Mouse (Mus musculus) embryonic fibroblast, embryonic 13.5 days (primary cell): ENCODE results near the gene Dock8. TPM values are rescaled to one million over a fixed set of nuclear protein-coding genes. Genes with fewer than 3 reads are reported as not detected.

Source experiments
- H3K27ac ChIP-seq: 2 replicates; pipeline ENCODE4 v1.5.1; 2012; ENCODE audit warnings: low read length, control low read depth, inconsistent platforms; ENCODE audit not compliant: insufficient read depth
- H3K4me1 ChIP-seq: 2 replicates; pipeline ENCODE4 v1.6.1; 2011; ENCODE audit warnings: low read length; ENCODE audit not compliant: control insufficient read depth, insufficient read depth
- H3K4me3 ChIP-seq: 2 replicates; pipeline ENCODE4 v1.5.1; 2011; ENCODE audit warnings: mild to moderate bottlenecking, control low read depth, low read length; ENCODE audit not compliant: insufficient read depth
- CTCF ChIP-seq: IDR thresholded peaks from 2 replicates; pipeline ENCODE4 v1.5.1; 2011; ENCODE audit warnings: mild to moderate bottlenecking, control low read depth, low read length, moderate library complexity, borderline replicate concordance; ENCODE audit not compliant: insufficient read depth
- POLR2A ChIP-seq: IDR thresholded peaks from 2 replicates; pipeline ENCODE4 v1.6.1; 2011; ENCODE audit warnings: low read depth, mild to moderate bottlenecking, control low read depth, low read length, moderate library complexity
- polyA plus RNA-seq: library from polyadenylated mRNA; stranded (reverse); fragments of >200 nt; gene quantifications from 2 replicates; pipeline ENCODE4 v1.2.4, GENCODE M21; 2011; ENCODE audit warnings: low read depth; ENCODE audit not compliant: missing spikeins, insufficient read length

Dock8 gene
- polyA plus RNA-seq, 1 experiment: 0.44 TPM

GRCm38 (mm10) chr19:25162270-25162669 lies 162.9 kb downstream of the Dock8 start:
- H3K27ac ChIP-seq: no peak overlapping the region
- TF ChIP-seq CTCF: no peak
- no peak overlapping the region for H3K4me3 ChIP-seq
- no peaks in the 10 kb centered on the region for H3K4me1 ChIP-seq

- H3K27ac ChIP-seq: no peak overlapping the region
- no peak overlapping the region for H3K4me3 ChIP-seq
- TF ChIP-seq CTCF (no peak), POLR2A (no peak)
- H3K4me1 ChIP-seq: no peaks in the 10 kb centered on the region
Measured at GRCm38 (mm10) chr19:25163426-25163825, 164.1 kb downstream of the Dock8 start.

GRCm38 (mm10) chr19:25166412-25166811 lies 167.1 kb downstream of the Dock8 start:
- no peak for TF ChIP-seq CTCF
- no peak for TF ChIP-seq POLR2A
- Histone ChIP-seq H3K27ac (no peak overlapping the region), H3K4me1 (no peaks in the 10 kb centered on the region), H3K4me3 (no peak overlapping the region)

- Histone ChIP-seq H3K4me3 (no peak overlapping the region), H3K27ac (no peak overlapping the region), H3K4me1 (0 out of 2 replicates have a peak, but pooled peaks cover 2% of the 10 kb centered on the region)
- TF ChIP-seq CTCF (no peak), POLR2A (no peak)
Measured at GRCm38 (mm10) chr19:25171395-25171794, 172.1 kb downstream of the Dock8 start.

GRCm38 (mm10) chr19:25176746-25177145 lies 177.4 kb downstream of the Dock8 start:
- Histone ChIP-seq H3K4me1 (no peaks in the 10 kb centered on the region), H3K4me3 (no peak overlapping the region), H3K27ac (no peak overlapping the region)
- TF ChIP-seq CTCF (no peak), POLR2A (no peak)

GRCm38 (mm10) chr19:25180024-25180423 lies 180.7 kb downstream of the Dock8 start:
- no peak overlapping the region for H3K27ac ChIP-seq
- no peak overlapping the region for H3K4me3 ChIP-seq
- H3K4me1 ChIP-seq: no peaks in the 10 kb centered on the region
- no peak for TF ChIP-seq POLR2A
- no peak for TF ChIP-seq CTCF

- Histone ChIP-seq H3K4me1 (no peaks in the 10 kb centered on the region), H3K27ac (no peak overlapping the region), H3K4me3 (no peak overlapping the region)
- TF ChIP-seq CTCF: no peak
- TF ChIP-seq POLR2A: no peak
Measured at GRCm38 (mm10) chr19:25180547-25180946, 181.2 kb downstream of the Dock8 start.

- TF ChIP-seq POLR2A: no peak
- TF ChIP-seq CTCF: no peak
- Histone ChIP-seq H3K27ac (no peak overlapping the region), H3K4me1 (no peaks in the 10 kb centered on the region), H3K4me3 (no peak overlapping the region)
Measured at GRCm38 (mm10) chr19:25184076-25184475, 184.7 kb downstream of the Dock8 start.

- H3K27ac ChIP-seq: no peak overlapping the region
- no peaks in the 10 kb centered on the region for H3K4me1 ChIP-seq
- no peak overlapping the region for H3K4me3 ChIP-seq
- TF ChIP-seq CTCF: no peak
- TF ChIP-seq POLR2A: no peak
Measured at GRCm38 (mm10) chr19:25186316-25186715, 187.0 kb downstream of the Dock8 start.

- Histone ChIP-seq H3K4me1 (no peaks in the 10 kb centered on the region), H3K27ac (no peak overlapping the region), H3K4me3 (no peak overlapping the region)
- no peak for TF ChIP-seq CTCF
- TF ChIP-seq POLR2A: no peak
Measured at GRCm38 (mm10) chr19:25187681-25188080, 188.3 kb downstream of the Dock8 start.

GRCm38 (mm10) chr19:25193751-25194150 lies 194.4 kb downstream of the Dock8 start:
- Histone ChIP-seq H3K27ac (no peak overlapping the region), H3K4me3 (no peak overlapping the region), H3K4me1 (no peaks in the 10 kb centered on the region)
- TF ChIP-seq CTCF (no peak), POLR2A (no peak)
